Mouse (Mus musculus) CH12.LX (cell line): ENCODE data around the gene Aim2. TPM values are rescaled to one million over a fixed set of nuclear protein-coding genes. Genes with fewer than 3 reads are reported as not detected.
A peak's percentile ranks its signal among the peaks of the same experiment; 100 is the strongest.

Experiments used
- DNase-seq: peaks from one replicate; pipeline ENCODE4 v3.0.0-alpha.2; 2013; ENCODE audit errors: extremely low read depth
- H3K27ac ChIP-seq: 2 replicates; pipeline ENCODE4 v1.5.1; 2012; ENCODE audit warnings: low read depth, mild to moderate bottlenecking, control low read depth, moderate library complexity; ENCODE audit not compliant: insufficient read depth
- H3K27me3 ChIP-seq: replicated peaks from 2 replicates; pipeline ENCODE3; 2012; ENCODE audit warnings: inconsistent platforms
- H3K36me3 ChIP-seq, 2 experiments: replicated peaks in 1 of 2; 2 replicates each; pipeline versions ENCODE3 to v1.6.1; 2012; ENCODE audit warnings: inconsistent platforms in 1 of 2, low read length in 1 of 2, mild to moderate bottlenecking in 1 of 2, mixed read lengths in 1 of 2, moderate library complexity in 1 of 2; ENCODE audit not compliant: control insufficient read depth in 1 of 2, insufficient read depth in 1 of 2
- H3K4me1 ChIP-seq, 2 experiments: 2 replicates each; pipeline ENCODE4 v1.6.1; 2012; ENCODE audit warnings: inconsistent platforms in 1 of 2, moderate library complexity in 1 of 2; ENCODE audit not compliant: insufficient read depth in 2 of 2, control insufficient read depth in 1 of 2
- H3K4me2 ChIP-seq: 2 replicates; pipeline ENCODE4 v1.6.1; 2012; ENCODE audit warnings: low read depth, mild to moderate bottlenecking, control low read depth; ENCODE audit not compliant: poor library complexity, insufficient read depth, severe bottlenecking
- H3K4me3 ChIP-seq, 3 experiments: fragments of 150-350 bp in 1 of 3; sonication (generic) in 1 of 3; replicated peaks in 1 of 3; 2 replicates each; pipeline versions ENCODE3 to v1.5.1; 2011 to 2012; ENCODE audit warnings: low read depth in 2 of 3, low read length in 2 of 3, mild to moderate bottlenecking in 2 of 3, moderate library complexity in 2 of 3, control low read depth in 1 of 3, improper control_type of control experiment in 1 of 3, inconsistent platforms in 1 of 3, mixed read lengths in 1 of 3; ENCODE audit not compliant: poor library complexity in 1 of 3
- H3K79me2 ChIP-seq: replicated peaks from 2 replicates; pipeline ENCODE4 v1.6.1; 2012; ENCODE audit warnings: mild to moderate bottlenecking, moderate library complexity; ENCODE audit not compliant: control insufficient read depth, poor library complexity, insufficient read depth, severe bottlenecking; ENCODE audit errors: extremely low read depth
- H3K9ac ChIP-seq: 2 replicates; pipeline ENCODE4 v1.6.1; 2012; ENCODE audit warnings: low read depth, mild to moderate bottlenecking, control low read depth, moderate library complexity; ENCODE audit not compliant: insufficient read depth
- H3K9me3 ChIP-seq: replicated peaks from 2 replicates; pipeline ENCODE3; 2012; ENCODE audit warnings: low read length, inconsistent platforms, mixed read lengths
- CHD2 ChIP-seq: IDR thresholded peaks from 2 replicates; pipeline ENCODE4 v1.6.1; 2011; ENCODE audit warnings: low read length, improper control_type of control experiment
- CTCF ChIP-seq, 2 experiments: IDR thresholded peaks in 1 of 2; conservative IDR thresholded peaks in 1 of 2; 2 replicates each; pipeline ENCODE4 v1.5.1; 2011 to 2012; ENCODE audit warnings: low read depth in 2 of 2, low read length in 2 of 2, improper control_type of control experiment in 1 of 2, inconsistent platforms in 1 of 2, mild to moderate bottlenecking in 1 of 2, moderate library complexity in 1 of 2
- E2F4 ChIP-seq: IDR thresholded peaks from 2 replicates; pipeline ENCODE4 v1.6.1; 2011; ENCODE audit warnings: low read depth, low read length, improper control_type of control experiment; ENCODE audit not compliant: insufficient replicate concordance
- ELF1 ChIP-seq: IDR thresholded peaks from 2 replicates; pipeline ENCODE4 v1.6.1; 2014; ENCODE audit warnings: low read depth, mild to moderate bottlenecking, inconsistent platforms, low read length, improper control_type of control experiment
- EP300 ChIP-seq: IDR thresholded peaks from 2 replicates; pipeline ENCODE4 v1.6.1; 2011; ENCODE audit warnings: low read length, improper control_type of control experiment
- ETS1 ChIP-seq: conservative IDR thresholded peaks from 2 replicates; pipeline ENCODE4 v1.6.1; 2012; ENCODE audit warnings: low read depth, mild to moderate bottlenecking, inconsistent platforms, low read length, improper control_type of control experiment, moderate library complexity
- GABPA ChIP-seq: IDR thresholded peaks from 2 replicates; pipeline ENCODE4 v1.6.1; 2012; ENCODE audit warnings: low read depth, low read length, improper control_type of control experiment, inconsistent platforms; ENCODE audit not compliant: insufficient replicate concordance
- IRF4 ChIP-seq: IDR thresholded peaks from 2 replicates; pipeline ENCODE4 v1.6.1; 2014; ENCODE audit warnings: low read depth, mild to moderate bottlenecking, inconsistent platforms, low read length, improper control_type of control experiment
- JUN ChIP-seq: IDR thresholded peaks from 2 replicates; pipeline ENCODE4 v1.6.1; 2011; ENCODE audit warnings: low read depth, mild to moderate bottlenecking, low read length, improper control_type of control experiment, moderate library complexity; ENCODE audit not compliant: insufficient read depth
- JUND ChIP-seq: conservative IDR thresholded peaks from 2 replicates; pipeline ENCODE4 v1.6.1; 2011; ENCODE audit warnings: low read depth, low read length, improper control_type of control experiment
- KAT2A ChIP-seq: IDR thresholded peaks from 2 replicates; pipeline ENCODE4 v1.6.1; 2012; ENCODE audit warnings: low read length, improper control_type of control experiment, inconsistent platforms; ENCODE audit not compliant: insufficient replicate concordance
- MAX ChIP-seq: IDR thresholded peaks from 2 replicates; pipeline ENCODE4 v1.6.1; 2011; ENCODE audit warnings: low read length, improper control_type of control experiment
- MAZ ChIP-seq: IDR thresholded peaks from 2 replicates; pipeline ENCODE4 v1.6.1; 2012; ENCODE audit warnings: low read depth, mild to moderate bottlenecking, inconsistent platforms, low read length, improper control_type of control experiment, moderate library complexity
- MEF2A ChIP-seq: IDR thresholded peaks from 2 replicates; pipeline ENCODE4 v1.6.1; 2014; ENCODE audit warnings: low read depth, mild to moderate bottlenecking, inconsistent platforms, low read length, improper control_type of control experiment, borderline replicate concordance
- MYC ChIP-seq: IDR thresholded peaks from 2 replicates; pipeline ENCODE4 v1.6.1; 2011; ENCODE audit warnings: low read depth, mild to moderate bottlenecking, improper control_type of control experiment, low read length
- NELFE ChIP-seq: IDR thresholded peaks from 2 replicates; pipeline ENCODE4 v1.6.1; 2011; ENCODE audit warnings: low read depth, low read length, improper control_type of control experiment
- NRF1 ChIP-seq: IDR thresholded peaks from 2 replicates; pipeline ENCODE4 v1.6.1; 2014; ENCODE audit warnings: low read depth, mild to moderate bottlenecking, inconsistent platforms, low read length, improper control_type of control experiment, moderate library complexity
- PAX5 ChIP-seq: IDR thresholded peaks from 2 replicates; pipeline ENCODE4 v1.6.1; 2012; ENCODE audit warnings: low read length, inconsistent platforms, mixed read lengths
- POLR2A ChIP-seq: IDR thresholded peaks from 2 replicates; pipeline ENCODE4 v1.6.1; 2011; ENCODE audit warnings: low read depth, mild to moderate bottlenecking, improper control_type of control experiment, low read length
- POLR2AphosphoS2 ChIP-seq: IDR thresholded peaks from 2 replicates; pipeline ENCODE4 v1.6.1; 2011; ENCODE audit warnings: low read depth, low read length, improper control_type of control experiment
- RAD21 ChIP-seq: IDR thresholded peaks from 2 replicates; pipeline ENCODE4 v1.6.1; 2011; ENCODE audit warnings: low read depth, mild to moderate bottlenecking, low read length, improper control_type of control experiment, moderate library complexity
- SMC3 ChIP-seq: IDR thresholded peaks from 2 replicates; pipeline ENCODE4 v1.6.1; 2011; ENCODE audit warnings: low read depth, low read length, improper control_type of control experiment
- TBP ChIP-seq: conservative IDR thresholded peaks from 2 replicates; pipeline ENCODE4 v1.6.1; 2011; ENCODE audit warnings: low read depth, low read length, improper control_type of control experiment
- TCF12 ChIP-seq: IDR thresholded peaks from 2 replicates; pipeline ENCODE4 v1.6.1; 2014; ENCODE audit warnings: low read depth, mild to moderate bottlenecking, inconsistent platforms, low read length, improper control_type of control experiment
- UBTF ChIP-seq: IDR thresholded peaks from 2 replicates; pipeline ENCODE4 v1.6.1; 2012; ENCODE audit warnings: low read depth, mild to moderate bottlenecking, inconsistent platforms, low read length, improper control_type of control experiment, moderate library complexity
- USF1 ChIP-seq: IDR thresholded peaks from 2 replicates; pipeline ENCODE4 v1.6.1; 2014; ENCODE audit warnings: low read depth, mild to moderate bottlenecking, inconsistent platforms, low read length, improper control_type of control experiment
- USF2 ChIP-seq: conservative IDR thresholded peaks from 2 replicates; pipeline ENCODE4 v1.6.1; 2011; ENCODE audit warnings: low read depth, low read length, improper control_type of control experiment
- ZC3H11A ChIP-seq: IDR thresholded peaks from 2 replicates; pipeline ENCODE4 v1.6.1; 2012; ENCODE audit warnings: low read depth, mild to moderate bottlenecking, inconsistent platforms, low read length, improper control_type of control experiment
- ZMIZ1 ChIP-seq: IDR thresholded peaks from 2 replicates; pipeline ENCODE4 v1.6.1; 2012; ENCODE audit warnings: low read depth, mild to moderate bottlenecking, inconsistent platforms, low read length, improper control_type of control experiment
- ZNF384 ChIP-seq: IDR thresholded peaks from 2 replicates; pipeline ENCODE4 v1.6.1; 2012; ENCODE audit warnings: low read depth, low read length, improper control_type of control experiment, inconsistent platforms
- dilution Hi-C: fragments of 300-500 bp; cut with MboI; formaldehyde crosslinking; loops from 2 replicates; pipeline ENCODE4 v1.14.3; 2020; ENCODE audit warnings: low sequenced_read_pairs; ENCODE audit not compliant: extremely low pct_unique_long_range_greater_than_20kb, extremely low pct_ligation_motif_present
- in situ Hi-C: fragments of 300-500 bp; cut with MboI; formaldehyde crosslinking; loops from 3 replicates; pipeline ENCODE4 v1.14.3; 2019; ENCODE audit warnings: low sequenced_read_pairs, low pct_ligation_motif_present, low pct_unique_long_range_greater_than_20kb, mixed read lengths
- polyA plus RNA-seq: library from polyadenylated mRNA; unstranded; fragments of >175 nt; gene quantifications from 2 replicates; pipeline ENCODE4 v1.2.1, GENCODE M21; 2012; ENCODE audit warnings: low read depth; ENCODE audit not compliant: insufficient read length
- total RNA-seq, 2 experiments: library from RNA; depleted of rRNA; stranded (reverse); fragments of 300-350 nt in 1 of 2; fragments of >200 nt in 1 of 2; gene quantifications; 2 replicates each; pipeline ENCODE4 v1.2.3; 2012 to 2014

Gene Aim2
- total and polyA plus RNA-seq, 3 experiments, result 59.7 to 117 (median 87.0) TPM

- no peak for DNase-seq
- H3K4me1 ChIP-seq, result peaks cover 6 to 25% of the 10 kb centered on the region in 2 experiments
- H3K36me3 ChIP-seq, result peaks cover 46 to 91% of the 10 kb centered on the region in 2 experiments
- in situ Hi-C loops, result loop anchor here (25.0 kb wide), 2 partner anchors 411 to 636 kb away; partner anchors contain the start of genes Olfr427 and Olfr429
- H3K79me2 ChIP-seq, result peaks cover 7% of the 10 kb centered on the region
- TF ChIP-seq EP300 (no peak), GABPA (no peak), UBTF (no peak), PAX5 (no peak), TBP (no peak), ZNF384 (no peak), POLR2AphosphoS2 (no peak), MEF2A (no peak)
- TF ChIP-seq, all 38 proteins: peak for 0
- Histone ChIP-seq H3K4me3 (no peak overlapping the region), H3K27me3 (no peaks in the 10 kb centered on the region), H3K9ac (no peak overlapping the region), H3K4me2 (no peak overlapping the region), H3K27ac (no peak overlapping the region), H3K9me3 (no peaks in the 10 kb centered on the region)
- dilution Hi-C loops, result no loop called here
Measured at GRCm38 (mm10) chr1:173451665-173452064, 101.0 kb downstream of the Aim2 start.

DNA sequence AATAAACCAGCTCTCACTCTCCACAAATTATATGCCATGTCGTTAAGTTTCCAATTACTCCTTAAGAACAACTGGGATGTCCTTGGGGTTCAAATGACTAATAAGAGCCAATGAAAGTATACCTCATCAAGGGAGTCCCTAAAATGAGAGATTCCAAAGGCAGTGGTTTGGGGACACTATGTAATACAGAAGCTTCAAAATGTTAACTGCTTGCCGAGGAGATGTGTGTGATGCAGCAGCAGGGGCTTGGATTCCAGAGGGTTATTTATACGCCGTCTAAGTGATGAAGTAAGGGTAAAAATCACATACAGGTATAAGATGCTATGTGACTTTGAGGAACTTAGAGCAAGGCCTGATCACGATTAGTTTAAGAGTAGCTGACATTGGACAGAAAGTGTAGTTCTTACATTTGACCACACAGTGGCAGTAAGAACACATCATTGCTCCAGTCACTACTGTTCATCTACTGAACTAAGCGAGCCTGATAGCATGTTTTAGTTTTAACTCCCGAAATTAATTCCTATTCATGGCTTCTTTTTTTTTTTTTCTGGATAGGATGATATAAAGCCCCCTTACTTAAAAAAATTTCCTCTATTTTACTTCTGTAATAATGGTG, 105.6 kb downstream of the Aim2 start:
- H3K36me3 ChIP-seq, result peaks cover 53 to 88% of the 10 kb centered on the region in 2 experiments
- H3K4me2 ChIP-seq, result no peak overlapping the region
- H3K4me1 ChIP-seq, result peaks cover 5 to 17% of the 10 kb centered on the region in 2 experiments
- no peak overlapping the region for H3K9ac ChIP-seq
- no peak overlapping the region for H3K27ac ChIP-seq
- no peaks in the 10 kb centered on the region for H3K9me3 ChIP-seq
- no peak overlapping the region for H3K4me3 ChIP-seq
- no peaks in the 10 kb centered on the region for H3K27me3 ChIP-seq
- no peaks in the 10 kb centered on the region; the same call in 1 of the 2 replicates for H3K79me2 ChIP-seq
- dilution Hi-C loops, result no loop called here
- peak; percentile 70 for DNase-seq
- in situ Hi-C loops, result loop anchor here (25.0 kb wide), 2 partner anchors 406 to 631 kb away; partner anchors contain the start of genes Olfr427 and Olfr429
- TF ChIP-seq MAZ, result 0 out of 2 replicates have a peak, but pooled peaks have one; percentile 26
- TF ChIP-seq KAT2A, result no peak
- TF ChIP-seq ELF1, result no peak
- TF ChIP-seq IRF4, result no peak
- peak; percentile 84 for TF ChIP-seq SMC3
- 0 out of 2 replicates have a peak, but pooled peaks have one; percentile 24 for TF ChIP-seq MAX
- peak; percentile 61 for TF ChIP-seq ZC3H11A
- TF ChIP-seq CTCF (conservative IDR thresholded peaks at IDR 0.05 in 1 of 2, IDR thresholded peaks at IDR 0.05 in 1 of 2; ENCODE audit: low read depth in 2 of 2, low read length in 2 of 2), result peak; percentile 70 to 87; a peak in 3 of 4 replicates
- TF ChIP-seq NRF1, result no peak
- no peak for TF ChIP-seq E2F4
- TF ChIP-seq ETS1, result no peak
- TF ChIP-seq JUN, result 0 out of 2 replicates have a peak, but pooled peaks have one; percentile 14
- no peak for TF ChIP-seq JUND
- TF ChIP-seq MEF2A, result 0 out of 2 replicates have a peak, but pooled peaks have one; percentile 20
- 0 out of 2 replicates have a peak, but pooled peaks have one; percentile 37 for TF ChIP-seq TCF12
- no peak for TF ChIP-seq POLR2A
- no peak for TF ChIP-seq USF1
- TF ChIP-seq NELFE, result peak; percentile 46; the same call in 1 of the 2 replicates
- TF ChIP-seq RAD21, result peak; percentile 98
- TF ChIP-seq USF2, result no peak
- TF ChIP-seq GABPA, result no peak
- TF ChIP-seq ZNF384, result no peak
- no peak for TF ChIP-seq POLR2AphosphoS2
- no peak for TF ChIP-seq UBTF
- no peak for TF ChIP-seq MYC
- TF ChIP-seq TBP, result no peak
- no peak for TF ChIP-seq ZMIZ1
- TF ChIP-seq CHD2, result no peak
